Mouse (Mus musculus): ENCODE data around the gene Dnaaf1. TPM values are rescaled to one million over a fixed set of nuclear protein-coding genes. Genes with fewer than 3 reads are reported as not detected.

Dnaaf1 gene
- polyA plus RNA-seq, 1 experiment from 2014 or later: 0.39 TPM

- H3K4me2 ChIP-seq (ENCODE audit: low read length): no peak overlapping the region
- H3K4me1 ChIP-seq (ENCODE audit: control insufficient read depth, insufficient read depth, low read length): peaks cover 8% of the 10 kb centered on the region
- no peak overlapping the region for H3K27ac ChIP-seq (ENCODE audit: low read depth, low read length)
- no peaks in the 10 kb centered on the region for H3K9me3 ChIP-seq (replicated peaks; ENCODE audit: control insufficient read depth, low read length)
- H3K9ac ChIP-seq (ENCODE audit: low read length): no peak overlapping the region
- ATAC-seq (no peak), DNase-seq (ENCODE audit: low spot score) (no peak)
- no peaks in the 10 kb centered on the region for H3K27me3 ChIP-seq (replicated peaks; ENCODE audit: control insufficient read depth, insufficient read depth, low read length)
- peaks cover 16% of the 10 kb centered on the region for H3K36me3 ChIP-seq (ENCODE audit: control insufficient read depth, insufficient read depth, low read length)
- WGBS: 89% methylated on average over 2 of the region's 2 CpGs
- no peak overlapping the region for H3K4me3 ChIP-seq (ENCODE audit: low read depth, low read length)
Observed at GRCm38 (mm10) chr8:119606224-119606623, 31.2 kb downstream of the Dnaaf1 start.

- Histone ChIP-seq H3K9me3 (replicated peaks; ENCODE audit: control insufficient read depth, low read length) (no peaks in the 10 kb centered on the region), H3K4me3 (ENCODE audit: low read depth, low read length) (no peak within 1 kb of the TSS), H3K4me2 (ENCODE audit: low read length) (no peak within 1 kb of the TSS), H3K27ac (ENCODE audit: low read depth, low read length) (no peak within 1 kb of the TSS), H3K9ac (ENCODE audit: low read length) (no peak within 1 kb of the TSS), H3K4me1 (ENCODE audit: control insufficient read depth, insufficient read depth, low read length) (no peaks in the 10 kb centered on the region), H3K36me3 (ENCODE audit: control insufficient read depth, insufficient read depth, low read length) (no peaks in the 10 kb centered on the region), H3K27me3 (replicated peaks; ENCODE audit: control insufficient read depth, insufficient read depth, low read length) (no peaks in the 10 kb centered on the region)
- DNase-seq (ENCODE audit: low spot score) (no peak), ATAC-seq (no peak)
- WGBS: 86% methylated on average over 26 of the region's 26 CpGs
Observed at GRCm38 (mm10) chr8:119612471-119612870, 37.4 kb downstream of the Dnaaf1 start, which contains the start of gene Adad2. TSS of gene Adad2 (plus strand) at chr8:119612747.

DNA sequence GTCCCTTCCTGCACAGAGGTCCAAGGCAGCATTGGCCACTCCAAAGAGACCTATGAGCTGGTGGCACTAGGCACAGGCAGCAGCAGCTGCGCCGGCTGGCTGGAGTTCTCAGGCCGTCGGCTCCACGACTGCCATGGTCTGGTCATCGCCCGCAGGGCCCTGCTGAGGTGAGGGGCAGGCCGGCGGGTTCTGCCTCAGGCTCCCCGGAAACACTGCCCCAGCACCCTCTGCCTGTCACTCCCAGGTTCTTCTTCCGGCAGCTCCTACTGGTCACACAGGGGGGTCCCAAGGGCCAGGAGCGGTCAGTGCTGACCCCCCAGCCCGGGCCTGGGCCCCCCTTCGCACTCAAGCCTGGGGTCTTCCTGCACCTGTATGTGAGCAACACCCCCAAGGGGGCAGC is 40.1 kb downstream of the Dnaaf1 start:
- DNase-seq (ENCODE audit: low spot score): no peak
- Histone ChIP-seq H3K27me3 (replicated peaks; ENCODE audit: control insufficient read depth, insufficient read depth, low read length) (no peaks in the 10 kb centered on the region), H3K4me1 (ENCODE audit: control insufficient read depth, insufficient read depth, low read length) (no peaks in the 10 kb centered on the region), H3K27ac (ENCODE audit: low read depth, low read length) (no peak overlapping the region), H3K9me3 (replicated peaks; ENCODE audit: control insufficient read depth, low read length) (no peaks in the 10 kb centered on the region), H3K4me2 (ENCODE audit: low read length) (no peak overlapping the region), H3K4me3 (ENCODE audit: low read depth, low read length) (no peak overlapping the region), H3K36me3 (ENCODE audit: control insufficient read depth, insufficient read depth, low read length) (no peaks in the 10 kb centered on the region), H3K9ac (ENCODE audit: low read length) (no peak overlapping the region)
- ATAC-seq: no peak
- 82% methylated on average over 14 of the region's 14 CpGs for WGBS

DNA sequence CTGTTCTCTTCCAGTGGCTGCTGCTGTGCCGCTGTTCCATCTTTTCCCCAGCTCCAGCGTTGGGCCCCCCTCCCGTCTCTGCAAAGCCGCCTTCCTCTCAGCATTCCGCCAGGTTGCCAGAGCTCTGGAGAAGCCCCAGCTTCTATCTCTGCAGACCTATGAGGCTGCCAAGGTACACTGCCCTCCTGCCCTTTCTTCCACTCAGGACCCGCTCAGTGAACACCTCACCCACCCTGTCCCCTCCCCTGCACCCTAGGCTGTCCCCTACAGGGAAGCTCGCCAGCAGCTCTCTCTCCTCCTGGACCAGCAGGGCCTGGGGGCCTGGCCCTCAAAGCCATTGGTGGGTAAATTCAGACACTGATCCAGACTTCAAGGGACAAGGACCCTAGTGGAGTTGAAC is 41.3 kb downstream of the Dnaaf1 start:
- WGBS: 70% methylated on average over 7 of the region's 7 CpGs
- no peaks in the 10 kb centered on the region for H3K27me3 ChIP-seq (replicated peaks; ENCODE audit: control insufficient read depth, insufficient read depth, low read length)

DNA sequence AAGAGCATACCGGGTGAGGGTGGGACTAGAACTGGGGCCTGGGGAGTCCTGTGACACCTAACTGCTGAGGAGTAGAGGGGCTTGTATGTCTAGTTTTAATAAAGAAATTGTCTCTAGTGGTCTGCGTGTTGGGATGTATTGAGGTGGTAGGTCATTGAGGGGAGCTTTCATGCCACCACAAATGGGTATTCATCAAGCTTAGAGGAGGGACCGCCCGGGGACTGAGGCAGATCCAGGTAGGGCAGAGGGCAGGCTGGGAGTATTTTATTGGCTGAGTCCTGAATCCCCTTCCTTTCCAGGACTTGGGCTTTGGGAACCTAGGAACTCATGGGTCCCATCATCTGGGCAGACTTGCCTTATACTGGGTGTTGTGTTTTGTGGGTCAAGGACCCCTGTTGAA is 41.8 kb downstream of the Dnaaf1 start:
- no peak for ATAC-seq
- H3K4me1 ChIP-seq (ENCODE audit: control insufficient read depth, insufficient read depth, low read length): no peaks in the 10 kb centered on the region
- H3K36me3 ChIP-seq (ENCODE audit: control insufficient read depth, insufficient read depth, low read length): no peaks in the 10 kb centered on the region
- no peak overlapping the region for H3K4me3 ChIP-seq (ENCODE audit: low read depth, low read length)
- H3K4me2 ChIP-seq (ENCODE audit: low read length): no peak overlapping the region
- DNase-seq (ENCODE audit: low spot score): no peak
- no peak overlapping the region for H3K9ac ChIP-seq (ENCODE audit: low read length)
- no peaks in the 10 kb centered on the region for H3K27me3 ChIP-seq (replicated peaks; ENCODE audit: control insufficient read depth, insufficient read depth, low read length)
- 86% methylated on average over 4 of the region's 4 CpGs for whole genome bisulfite sequencing
- H3K9me3 ChIP-seq (replicated peaks; ENCODE audit: control insufficient read depth, low read length): no peaks in the 10 kb centered on the region
- no peak overlapping the region for H3K27ac ChIP-seq (ENCODE audit: low read depth, low read length)

More for the DNA sequence above, 41.3 kb downstream of the Dnaaf1 start:
- ATAC-seq (no peak), DNase-seq (ENCODE audit: low spot score) (no peak)
- Histone ChIP-seq H3K4me1 (ENCODE audit: control insufficient read depth, insufficient read depth, low read length) (no peaks in the 10 kb centered on the region), H3K9me3 (replicated peaks; ENCODE audit: control insufficient read depth, low read length) (no peaks in the 10 kb centered on the region), H3K4me3 (ENCODE audit: low read depth, low read length) (no peak overlapping the region), H3K4me2 (ENCODE audit: low read length) (no peak overlapping the region), H3K36me3 (ENCODE audit: control insufficient read depth, insufficient read depth, low read length) (no peaks in the 10 kb centered on the region), H3K9ac (ENCODE audit: low read length) (no peak overlapping the region), H3K27ac (ENCODE audit: low read depth, low read length) (no peak overlapping the region)

GRCm38 (mm10) chr8:119617586-119617985 is 42.6 kb downstream of the Dnaaf1 start:
- Histone ChIP-seq H3K27ac (ENCODE audit: low read depth, low read length) (no peak overlapping the region), H3K9ac (ENCODE audit: low read length) (no peak overlapping the region), H3K36me3 (ENCODE audit: control insufficient read depth, insufficient read depth, low read length) (no peaks in the 10 kb centered on the region), H3K9me3 (replicated peaks; ENCODE audit: control insufficient read depth, low read length) (no peaks in the 10 kb centered on the region), H3K4me2 (ENCODE audit: low read length) (no peak overlapping the region), H3K27me3 (replicated peaks; ENCODE audit: control insufficient read depth, insufficient read depth, low read length) (no peaks in the 10 kb centered on the region), H3K4me3 (ENCODE audit: low read depth, low read length) (no peak overlapping the region), H3K4me1 (ENCODE audit: control insufficient read depth, insufficient read depth, low read length) (no peaks in the 10 kb centered on the region)
- no peak for DNase-seq (ENCODE audit: low spot score)
- WGBS: 88% methylated on average over 5 of the region's 5 CpGs
- no peak for ATAC-seq

GRCm38 (mm10) chr8:119618887-119619286 is 43.9 kb downstream of the Dnaaf1 start:
- WGBS: 79% methylated on average over 5 of the region's 5 CpGs
- Histone ChIP-seq H3K9me3 (replicated peaks; ENCODE audit: control insufficient read depth, low read length) (no peaks in the 10 kb centered on the region), H3K4me2 (ENCODE audit: low read length) (no peak overlapping the region), H3K27me3 (replicated peaks; ENCODE audit: control insufficient read depth, insufficient read depth, low read length) (no peaks in the 10 kb centered on the region), H3K4me3 (ENCODE audit: low read depth, low read length) (no peak overlapping the region), H3K36me3 (ENCODE audit: control insufficient read depth, insufficient read depth, low read length) (no peaks in the 10 kb centered on the region), H3K4me1 (ENCODE audit: control insufficient read depth, insufficient read depth, low read length) (no peaks in the 10 kb centered on the region), H3K9ac (ENCODE audit: low read length) (no peak overlapping the region), H3K27ac (ENCODE audit: low read depth, low read length) (no peak overlapping the region)
- ATAC-seq (no peak), DNase-seq (ENCODE audit: low spot score) (no peak)

GRCm38 (mm10) chr8:119620116-119620840 is 45.2 kb downstream of the Dnaaf1 start:
- no peak overlapping the region for H3K4me3 ChIP-seq (ENCODE audit: low read depth, low read length)
- H3K9me3 ChIP-seq (replicated peaks; ENCODE audit: control insufficient read depth, low read length): no peaks in the 10 kb centered on the region
- no peaks in the 10 kb centered on the region for H3K36me3 ChIP-seq (ENCODE audit: control insufficient read depth, insufficient read depth, low read length)
- DNase-seq (ENCODE audit: low spot score) (no peak), ATAC-seq (no peak)
- H3K27ac ChIP-seq (ENCODE audit: low read depth, low read length): no peak overlapping the region
- H3K4me1 ChIP-seq (ENCODE audit: control insufficient read depth, insufficient read depth, low read length): no peaks in the 10 kb centered on the region
- no peaks in the 10 kb centered on the region; the same call in 1 of the 2 replicates for H3K27me3 ChIP-seq (replicated peaks; ENCODE audit: control insufficient read depth, insufficient read depth, low read length)
- 75% methylated on average over 6 of the region's 6 CpGs for WGBS
- no peak overlapping the region for H3K4me2 ChIP-seq (ENCODE audit: low read length)
- H3K9ac ChIP-seq (ENCODE audit: low read length): no peak overlapping the region

- no peak for ATAC-seq
- H3K27ac ChIP-seq (ENCODE audit: low read depth, low read length): no peak overlapping the region
- no peaks in the 10 kb centered on the region for H3K4me1 ChIP-seq (ENCODE audit: control insufficient read depth, insufficient read depth, low read length)
- no peak overlapping the region for H3K4me3 ChIP-seq (ENCODE audit: low read depth, low read length)
- no peaks in the 10 kb centered on the region for H3K36me3 ChIP-seq (ENCODE audit: control insufficient read depth, insufficient read depth, low read length)
- H3K4me2 ChIP-seq (ENCODE audit: low read length): no peak overlapping the region
- WGBS: 88% methylated on average over 14 of the region's 14 CpGs
- H3K9ac ChIP-seq (ENCODE audit: low read length): no peak overlapping the region
- DNase-seq (ENCODE audit: low spot score): no peak
- no peaks in the 10 kb centered on the region; the same call in 1 of the 2 replicates for H3K27me3 ChIP-seq (replicated peaks; ENCODE audit: control insufficient read depth, insufficient read depth, low read length)
- no peaks in the 10 kb centered on the region for H3K9me3 ChIP-seq (replicated peaks; ENCODE audit: control insufficient read depth, low read length)
Observed at GRCm38 (mm10) chr8:119620848-119621465, 45.9 kb downstream of the Dnaaf1 start.

Measured in forebrain, embryonic 14.5 days (tissue).